Mouse (Mus musculus): Measurements from ENCODE around the gene Dppa3.

Dppa3 gene

DNA sequence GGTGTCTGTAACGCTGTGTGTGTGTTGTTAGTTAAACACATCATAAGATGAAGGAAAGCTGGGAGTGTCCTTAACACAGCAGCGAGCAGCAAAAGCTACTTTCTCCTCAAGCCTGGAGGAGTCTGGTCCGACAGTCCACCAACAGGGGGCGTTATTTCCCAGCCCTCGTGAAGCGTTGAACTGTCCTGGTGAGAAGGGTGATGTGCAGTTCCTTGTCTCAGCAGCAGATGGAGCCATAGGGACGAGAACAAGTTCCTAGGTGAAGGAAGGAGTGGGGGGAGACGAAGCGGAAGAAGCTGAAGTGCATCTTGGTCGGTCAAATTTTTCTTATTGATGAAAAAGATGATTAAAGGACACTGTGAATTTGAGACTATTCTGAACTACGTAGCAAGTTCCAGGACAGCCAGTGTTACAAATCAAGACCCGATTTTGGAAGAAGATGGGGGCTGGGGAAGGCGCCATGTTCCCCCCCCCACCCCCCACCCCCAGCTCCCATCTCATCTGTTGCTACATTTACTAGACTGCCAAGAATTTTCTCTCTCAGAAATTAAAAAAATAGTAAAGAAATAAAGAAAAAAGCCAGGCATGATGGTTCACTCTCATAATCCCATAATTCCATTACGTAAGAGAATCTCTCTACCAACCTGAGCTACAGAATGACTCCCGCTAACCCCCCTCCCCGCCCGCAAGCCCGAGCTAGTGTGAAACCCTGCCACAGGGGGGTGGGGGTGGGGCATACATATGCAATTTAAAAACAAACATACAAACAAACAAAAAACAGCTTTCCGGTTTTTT, 43.4 kb downstream of the Dppa3 start:
- DNase-seq: peak; percentile 92

- DNase-seq: no peak
Observed at GRCm38 (mm10) chr6:122670201-122670551, 44.0 kb downstream of the Dppa3 start.

DNA sequence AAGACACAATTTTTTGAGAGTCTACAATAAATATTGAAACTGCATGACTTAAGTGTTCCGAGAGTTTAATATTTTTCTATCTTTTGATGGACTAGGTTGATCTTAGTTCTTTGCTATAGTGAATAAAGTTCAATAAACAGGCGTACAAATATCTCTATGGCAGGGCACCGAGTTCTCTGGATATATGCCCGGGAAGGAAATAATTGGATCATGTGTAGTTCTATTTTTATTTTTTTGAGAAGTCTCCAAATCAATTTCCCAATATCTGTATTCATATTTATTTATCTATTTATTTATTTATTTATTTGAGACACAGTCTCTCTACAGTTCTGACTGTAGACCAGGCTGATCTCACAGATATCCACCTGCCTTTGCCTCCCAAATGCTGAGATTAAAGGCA, 44.6 kb downstream of the Dppa3 start:
- DNase-seq: no peak

GRCm38 (mm10) chr6:122672746-122673145, 46.5 kb downstream of the Dppa3 start:
- DNase-seq: no peak
